Mouse (Mus musculus): ENCODE data around the gene Micu1. TPM values are rescaled to one million over a fixed set of nuclear protein-coding genes. Genes with fewer than 3 reads are reported as not detected.

The Micu1 gene
- total RNA-seq, 1 experiment, result 23.6 TPM

DNA sequence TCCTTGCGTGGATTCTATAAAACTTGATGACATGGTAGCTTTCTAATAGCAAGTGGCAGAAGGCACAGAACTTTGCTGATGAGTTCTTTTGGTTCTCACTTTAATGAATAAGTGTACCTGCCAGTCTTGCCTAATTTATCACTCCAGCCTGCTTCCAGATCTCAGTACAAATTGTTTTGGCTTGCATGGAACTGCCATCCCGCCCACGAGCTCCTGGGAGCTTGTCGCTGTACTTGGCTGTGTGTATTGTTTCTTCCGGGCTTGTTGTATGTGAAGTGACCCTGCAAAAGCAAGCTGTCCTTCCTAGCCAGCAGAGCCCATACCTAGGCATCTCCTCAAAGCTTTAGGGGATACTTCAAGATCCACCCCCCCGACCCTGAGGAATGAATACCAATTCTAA lies 114.3 kb downstream of the Micu1 start:
- no peak overlapping the region for H3K27ac ChIP-seq (ENCODE audit: insufficient read depth, low read depth, low read length, poor library complexity, severe bottlenecking)
- no peak for TF ChIP-seq CHD2 (IDR thresholded peaks at IDR 0.05; ENCODE audit: low read depth, low read length)
- no peak overlapping the region for H3K4me3 ChIP-seq (ENCODE audit: insufficient read depth in 1 of 2, low read depth in 1 of 2, low read length in 2 of 2, poor library complexity in 1 of 2, severe bottlenecking in 1 of 2)
- no peak overlapping the region for H3K9ac ChIP-seq (ENCODE audit: insufficient read depth, low read depth, low read length, poor library complexity, severe bottlenecking)
- H3K36me3 ChIP-seq (ENCODE audit: control insufficient read depth, insufficient read depth, low read length, poor library complexity, severe bottlenecking), result no peaks in the 10 kb centered on the region
- H3K4me1 ChIP-seq (ENCODE audit: control insufficient read depth in 2 of 2, insufficient read depth in 2 of 2, low read length in 2 of 2, poor library complexity in 1 of 2), result peaks cover 3 to 10% of the 10 kb centered on the region in 2 experiments
- DNase-seq (ENCODE audit: low read depth, low spot score), result no peak
- in situ Hi-C loops (cut with MboI; ENCODE audit: low sequenced_read_pairs in 2 of 2, unreplicated experiment in 2 of 2), result no loop called here
- no peaks in the 10 kb centered on the region for H3K9me3 ChIP-seq (ENCODE audit: control insufficient read depth, insufficient read depth, low read depth, low read length)

DNA sequence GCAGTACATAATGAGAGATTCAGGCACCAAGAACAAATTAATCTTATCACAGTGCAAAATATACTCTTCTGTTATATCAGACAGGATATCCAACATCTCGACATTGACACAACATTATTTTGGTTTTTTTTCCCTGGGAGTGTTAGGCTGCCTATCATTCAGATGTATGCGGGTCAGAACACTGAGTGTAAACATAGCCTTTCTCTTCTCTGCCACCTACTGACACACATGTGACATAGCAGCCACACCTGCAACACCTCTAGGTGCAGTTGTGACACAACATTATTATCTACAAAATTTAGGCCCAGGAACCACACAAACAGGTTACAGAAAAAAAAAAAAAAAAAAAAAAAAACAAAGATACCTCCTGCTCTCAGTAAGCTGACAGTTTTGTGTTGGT lies 115.3 kb downstream of the Micu1 start:
- TF ChIP-seq HCFC1 (IDR thresholded peaks at IDR 0.05; ENCODE audit: borderline replicate concordance, insufficient read depth, low read length) (no peak), ZNF384 (IDR thresholded peaks at IDR 0.05; ENCODE audit: low read depth, low read length) (no peak; the same call in 1 of the 2 replicates), ZC3H11A (IDR thresholded peaks at IDR 0.05; ENCODE audit: borderline replicate concordance, low read depth, low read length) (no peak), MAFK (IDR thresholded peaks at IDR 0.05; ENCODE audit: insufficient read depth, low read depth, low read length) (no peak)
- H3K9ac ChIP-seq (ENCODE audit: insufficient read depth, low read depth, low read length, poor library complexity, severe bottlenecking), result no peak overlapping the region
- in situ Hi-C loops (cut with MboI; ENCODE audit: low sequenced_read_pairs in 2 of 2, unreplicated experiment in 2 of 2), result no loop called here
- no peak for DNase-seq (ENCODE audit: low read depth, low spot score)
- no peaks in the 10 kb centered on the region for H3K36me3 ChIP-seq (ENCODE audit: control insufficient read depth, insufficient read depth, low read length, poor library complexity, severe bottlenecking)
- no peak overlapping the region for H3K4me3 ChIP-seq (ENCODE audit: insufficient read depth in 1 of 2, low read depth in 1 of 2, low read length in 2 of 2, poor library complexity in 1 of 2, severe bottlenecking in 1 of 2)
- H3K4me1 ChIP-seq (ENCODE audit: control insufficient read depth in 2 of 2, insufficient read depth in 2 of 2, low read length in 2 of 2, poor library complexity in 1 of 2), result peaks cover 6 to 9% of the 10 kb centered on the region in 2 experiments
- H3K27ac ChIP-seq (ENCODE audit: insufficient read depth, low read depth, low read length, poor library complexity, severe bottlenecking), result no peak overlapping the region
- no peaks in the 10 kb centered on the region for H3K9me3 ChIP-seq (ENCODE audit: control insufficient read depth, insufficient read depth, low read depth, low read length)

DNA sequence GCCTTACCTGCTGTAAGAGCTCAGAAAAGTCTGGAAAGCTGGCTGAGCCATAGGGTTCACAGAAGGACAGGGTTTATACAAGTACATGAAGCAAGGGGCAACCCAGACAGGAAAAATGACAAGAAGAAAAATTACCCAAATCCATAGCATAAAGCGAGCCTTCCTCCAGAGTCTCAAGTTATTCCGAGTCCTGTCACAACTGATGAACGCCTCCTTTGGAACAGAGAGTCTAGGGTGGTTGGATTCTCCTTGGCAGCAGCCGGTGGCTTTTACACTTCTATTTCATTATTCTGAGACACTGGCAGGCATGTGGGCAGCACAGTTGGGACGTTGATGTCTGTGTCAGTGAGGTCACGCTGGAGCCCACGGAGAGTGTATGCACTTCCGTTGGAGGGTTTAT lies 115.7 kb downstream of the Micu1 start:
- no peak for DNase-seq (ENCODE audit: low read depth, low spot score)
- in situ Hi-C loops (cut with MboI; ENCODE audit: low sequenced_read_pairs in 2 of 2, unreplicated experiment in 2 of 2), result no loop called here
- Histone ChIP-seq H3K4me3 (ENCODE audit: insufficient read depth in 1 of 2, low read depth in 1 of 2, low read length in 2 of 2, poor library complexity in 1 of 2, severe bottlenecking in 1 of 2) (no peak overlapping the region), H3K9ac (ENCODE audit: insufficient read depth, low read depth, low read length, poor library complexity, severe bottlenecking) (no peak overlapping the region), H3K4me1 (ENCODE audit: control insufficient read depth in 2 of 2, insufficient read depth in 2 of 2, low read length in 2 of 2, poor library complexity in 1 of 2) (peaks cover 6 to 9% of the 10 kb centered on the region in 2 experiments), H3K27ac (ENCODE audit: insufficient read depth, low read depth, low read length, poor library complexity, severe bottlenecking) (no peak overlapping the region), H3K36me3 (ENCODE audit: control insufficient read depth, insufficient read depth, low read length, poor library complexity, severe bottlenecking) (no peaks in the 10 kb centered on the region), H3K9me3 (ENCODE audit: control insufficient read depth, insufficient read depth, low read depth, low read length) (no peaks in the 10 kb centered on the region)
- TF ChIP-seq ZC3H11A (IDR thresholded peaks at IDR 0.05; ENCODE audit: borderline replicate concordance, low read depth, low read length) (no peak), ZNF384 (IDR thresholded peaks at IDR 0.05; ENCODE audit: low read depth, low read length) (no peak), HCFC1 (IDR thresholded peaks at IDR 0.05; ENCODE audit: borderline replicate concordance, insufficient read depth, low read length) (no peak), CHD2 (IDR thresholded peaks at IDR 0.05; ENCODE audit: low read depth, low read length) (no peak), MAFK (IDR thresholded peaks at IDR 0.05; ENCODE audit: insufficient read depth, low read depth, low read length) (no peak)

DNA sequence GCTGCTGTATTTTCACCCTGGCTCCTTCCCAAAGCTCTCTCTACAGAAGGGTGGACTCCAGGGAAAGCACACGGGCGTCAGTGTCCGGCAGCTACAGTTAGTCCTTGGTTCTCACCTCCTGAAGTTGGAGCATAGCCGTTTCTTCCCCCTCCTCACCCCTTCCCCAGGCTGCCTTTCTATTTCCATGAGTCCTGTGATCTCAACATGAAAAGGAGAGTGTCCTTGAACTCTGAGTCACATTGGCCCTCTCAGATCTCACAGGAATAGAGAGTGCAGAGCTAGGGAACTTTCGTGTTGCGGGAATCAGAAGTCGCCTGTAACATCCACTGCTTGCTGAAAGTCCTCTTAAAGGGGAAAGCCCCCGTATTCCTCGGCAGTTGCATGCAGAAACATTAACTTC lies 116.9 kb downstream of the Micu1 start:
- no peaks in the 10 kb centered on the region for H3K36me3 ChIP-seq (ENCODE audit: control insufficient read depth, insufficient read depth, low read length, poor library complexity, severe bottlenecking)

DNA sequence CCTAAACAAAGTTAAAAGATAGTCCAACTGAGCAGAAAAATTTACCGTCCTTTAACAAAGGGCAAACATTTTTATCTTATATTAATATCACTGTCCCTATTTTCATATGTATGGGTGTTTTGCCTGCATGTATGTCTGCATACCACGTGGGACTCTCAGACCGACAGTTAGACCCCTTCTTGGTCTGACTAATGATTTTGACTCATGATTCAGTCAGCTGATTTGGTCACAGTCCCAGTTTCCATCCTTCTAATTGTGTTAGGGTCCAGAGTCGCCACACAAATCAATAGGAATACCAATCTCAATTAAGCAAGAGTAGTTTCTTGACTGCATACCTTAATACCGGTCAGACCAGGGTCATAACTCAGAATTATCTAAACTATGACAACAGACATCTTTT lies 118.6 kb downstream of the Micu1 start:
- peaks cover 10 to 14% of the 10 kb centered on the region in 2 experiments for H3K4me1 ChIP-seq (ENCODE audit: control insufficient read depth in 2 of 2, insufficient read depth in 2 of 2, low read length in 2 of 2, poor library complexity in 1 of 2)
- H3K9me3 ChIP-seq (ENCODE audit: control insufficient read depth, insufficient read depth, low read depth, low read length), result no peaks in the 10 kb centered on the region
- no peak overlapping the region for H3K9ac ChIP-seq (ENCODE audit: insufficient read depth, low read depth, low read length, poor library complexity, severe bottlenecking)
- H3K27ac ChIP-seq (ENCODE audit: insufficient read depth, low read depth, low read length, poor library complexity, severe bottlenecking), result no peak overlapping the region
- in situ Hi-C loops (cut with MboI; ENCODE audit: low sequenced_read_pairs in 2 of 2, unreplicated experiment in 2 of 2), result no loop called here
- no peak for DNase-seq (ENCODE audit: low read depth, low spot score)
- H3K4me3 ChIP-seq (ENCODE audit: insufficient read depth in 1 of 2, low read depth in 1 of 2, low read length in 2 of 2, poor library complexity in 1 of 2, severe bottlenecking in 1 of 2), result no peak overlapping the region
- no peak for TF ChIP-seq MAFK (IDR thresholded peaks at IDR 0.05; ENCODE audit: insufficient read depth, low read depth, low read length)
- TF ChIP-seq CHD2 (IDR thresholded peaks at IDR 0.05; ENCODE audit: low read depth, low read length), result no peak
- TF ChIP-seq ZNF384 (IDR thresholded peaks at IDR 0.05; ENCODE audit: low read depth, low read length), result no peak
- TF ChIP-seq HCFC1 (IDR thresholded peaks at IDR 0.05; ENCODE audit: borderline replicate concordance, insufficient read depth, low read length), result no peak
- no peak for TF ChIP-seq ZC3H11A (IDR thresholded peaks at IDR 0.05; ENCODE audit: borderline replicate concordance, low read depth, low read length)
- no peaks in the 10 kb centered on the region for H3K36me3 ChIP-seq (ENCODE audit: control insufficient read depth, insufficient read depth, low read length, poor library complexity, severe bottlenecking)

More for the DNA sequence above, 116.9 kb downstream of the Micu1 start:
- H3K4me3 ChIP-seq (ENCODE audit: insufficient read depth in 1 of 2, low read depth in 1 of 2, low read length in 2 of 2, poor library complexity in 1 of 2, severe bottlenecking in 1 of 2), result no peak overlapping the region
- no peaks in the 10 kb centered on the region for H3K9me3 ChIP-seq (ENCODE audit: control insufficient read depth, insufficient read depth, low read depth, low read length)
- in situ Hi-C loops (cut with MboI; ENCODE audit: low sequenced_read_pairs in 2 of 2, unreplicated experiment in 2 of 2), result no loop called here
- DNase-seq (ENCODE audit: low read depth, low spot score), result no peak
- no peak overlapping the region for H3K9ac ChIP-seq (ENCODE audit: insufficient read depth, low read depth, low read length, poor library complexity, severe bottlenecking)
- peaks cover 6 to 9% of the 10 kb centered on the region in 2 experiments for H3K4me1 ChIP-seq (ENCODE audit: control insufficient read depth in 2 of 2, insufficient read depth in 2 of 2, low read length in 2 of 2, poor library complexity in 1 of 2)
- H3K27ac ChIP-seq (ENCODE audit: insufficient read depth, low read depth, low read length, poor library complexity, severe bottlenecking), result no peak overlapping the region
- TF ChIP-seq ZC3H11A (IDR thresholded peaks at IDR 0.05; ENCODE audit: borderline replicate concordance, low read depth, low read length) (no peak), HCFC1 (IDR thresholded peaks at IDR 0.05; ENCODE audit: borderline replicate concordance, insufficient read depth, low read length) (no peak), ZNF384 (IDR thresholded peaks at IDR 0.05; ENCODE audit: low read depth, low read length) (no peak), CHD2 (IDR thresholded peaks at IDR 0.05; ENCODE audit: low read depth, low read length) (no peak), MAFK (IDR thresholded peaks at IDR 0.05; ENCODE audit: insufficient read depth, low read depth, low read length) (no peak)
